Mouse (Mus musculus) small intestine, adult 2 months (tissue): Measurements from ENCODE around the gene Gm9913.

Experiments used
- CTCF ChIP-seq: fragments of 200-500 bp; IDR thresholded peaks from 2 replicates; pipeline ENCODE4 v1.5.1; 2012; ENCODE audit warnings: low read depth, mild to moderate bottlenecking, control low read depth, inconsistent platforms, low read length, moderate library complexity, mixed read lengths; ENCODE audit not compliant: insufficient replicate concordance, insufficient read length; ENCODE audit errors: extremely low read depth
- POLR2A ChIP-seq: fragments of 200-500 bp; IDR thresholded peaks from 2 replicates; pipeline ENCODE4 v1.6.1; 2012; ENCODE audit warnings: low read depth, mild to moderate bottlenecking, control low read depth, inconsistent platforms, low read length, moderate library complexity

DNA sequence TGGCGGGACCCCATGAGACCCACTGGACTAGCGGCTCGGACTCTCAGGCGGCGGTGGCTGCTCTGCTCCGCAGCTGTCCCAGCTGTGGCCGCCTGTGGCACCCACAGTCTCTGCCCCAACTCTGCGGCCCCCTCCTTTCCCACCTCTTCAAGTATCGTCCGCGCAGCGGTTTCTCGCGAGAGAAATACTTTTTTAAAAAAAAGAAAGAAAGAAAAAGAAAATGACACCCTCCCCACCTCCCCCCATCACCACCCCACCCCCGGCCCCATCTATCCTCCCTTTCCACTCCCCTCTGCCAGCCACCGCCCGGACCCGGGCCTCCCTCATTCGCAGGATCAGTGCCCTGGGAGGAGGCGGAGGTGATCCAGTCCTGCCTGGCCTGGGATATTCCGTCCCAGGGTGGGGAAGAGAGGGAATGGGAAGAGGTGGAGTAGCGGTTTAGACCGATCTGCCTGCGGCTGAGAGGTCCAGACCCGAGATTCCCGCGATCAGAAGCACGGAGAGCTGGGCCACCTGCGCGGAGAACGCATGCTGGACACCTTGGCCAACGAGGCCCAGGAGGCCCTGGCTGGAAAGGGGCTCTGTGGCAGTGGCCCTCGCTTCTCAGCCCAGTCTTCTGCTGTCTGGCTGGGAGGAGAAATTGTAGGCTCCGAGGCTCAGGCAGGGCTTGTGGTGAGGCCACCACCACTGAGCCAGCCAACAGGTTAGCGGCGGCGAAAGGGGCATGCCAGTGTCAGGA, 1.6 kb downstream of the Gm9913 start:
- TF ChIP-seq CTCF = no peak
- TF ChIP-seq POLR2A = peak; percentile 39; the same call in 1 of the 2 replicates
